In genomic region chr13:112754871-112755270, GRCm38 (mm10) we compare ENCODE assay signal across 8 mouse cellular contexts. TPM values are rescaled to one million over a fixed set of nuclear protein-coding genes. Genes with fewer than 3 reads are reported as not detected.
DNase-seq lines count a peak whose midpoint lies in the region; ATAC-seq and TF ChIP-seq lines count a peak whose summit lies in the region.

No protein-coding gene starts in this region.

- H3K4me3 ChIP-seq in lung, embryonic 15.5 days = no peak overlapping the region
- no peak overlapping the region for H3K4me3 ChIP-seq in stomach, embryonic 14.5 days (ENCODE audit: low read depth, low read length)
- no peak overlapping the region for H3K4me3 ChIP-seq in left cerebral cortex, adult 2 months

- WGBS in lung, embryonic 15.5 days = 52% methylated on average over 4 of the region's 4 CpGs
- 45% methylated on average over 4 of the region's 4 CpGs for WGBS in stomach, embryonic 14.5 days

- H3K36me3 ChIP-seq in lung, embryonic 15.5 days = no peaks in the 10 kb centered on the region
- H3K36me3 ChIP-seq in stomach, embryonic 14.5 days (ENCODE audit: control insufficient read depth, insufficient read depth, low read length) = no peaks in the 10 kb centered on the region

- no peak for DNase-seq in frontal cortex, adult 2 months (ENCODE audit: extremely low spot score in 1 of 2, low spot score in 1 of 2)
- DNase-seq in lung, postnatal 25 days (ENCODE audit: low spot score) = no peak
- peak; percentile 59 for DNase-seq in forelimb bud, embryonic 11.5 days (ENCODE audit: low read depth, low spot score)
- DNase-seq in left cerebral cortex, adult 2 months (ENCODE audit: extremely low spot score in 1 of 2, low spot score in 2 of 2) = no peak

- H3K4me2 ChIP-seq in lung, embryonic 15.5 days = no peak overlapping the region
- no peak overlapping the region for H3K4me2 ChIP-seq in stomach, embryonic 14.5 days (replicated peaks; ENCODE audit: low read depth, low read length)

- no peaks in the 10 kb centered on the region for H3K27me3 ChIP-seq in lung, embryonic 15.5 days
- no peaks in the 10 kb centered on the region for H3K27me3 ChIP-seq in stomach, embryonic 14.5 days (ENCODE audit: control insufficient read depth, insufficient read depth, low read length)

- intact Hi-C loops in left cerebral cortex, adult 2 months (cut with DNase I) = no loop called here

- no peaks in the 10 kb centered on the region for H3K9me3 ChIP-seq in lung, embryonic 15.5 days
- H3K9me3 ChIP-seq in stomach, embryonic 14.5 days (ENCODE audit: control insufficient read depth, low read depth, low read length) = no peaks in the 10 kb centered on the region

- no peak for TF ChIP-seq CTCF in left cerebral cortex, adult 2 months (IDR thresholded peaks at IDR 0.05)

- H3K9ac ChIP-seq in lung, embryonic 15.5 days = no peak overlapping the region
- no peak overlapping the region for H3K9ac ChIP-seq in stomach, embryonic 14.5 days (replicated peaks; ENCODE audit: low read depth, low read length)

- peak; percentile 29; the same call in 1 of the 2 replicates for ATAC-seq in frontal cortex, adult (ENCODE audit: low TSS enrichment)
- no peak for ATAC-seq in lung, embryonic 15.5 days (ENCODE audit: borderline replicate concordance, extremely low read depth, low FRiP score, low TSS enrichment)
- no peak for ATAC-seq in stomach, embryonic 14.5 days (ENCODE audit: insufficient number of reproducible peaks, insufficient read depth, low FRiP score, low read depth)
- no peak for ATAC-seq in megakaryocyte progenitor cell, adult 5-6 weeks (replicated peaks; ENCODE audit: poor library complexity)

- peak overlapping the region; percentile 85 for H3K27ac ChIP-seq in lung, embryonic 15.5 days
- H3K27ac ChIP-seq in stomach, embryonic 14.5 days (ENCODE audit: low read length) = peak overlapping the region; percentile 76
- H3K27ac ChIP-seq in left cerebral cortex, adult 2 months = no peak overlapping the region

- peaks cover 38% of the 10 kb centered on the region for H3K4me1 ChIP-seq in lung, embryonic 15.5 days
- H3K4me1 ChIP-seq in stomach, embryonic 14.5 days (ENCODE audit: control insufficient read depth, insufficient read depth, low read length) = peaks cover 55% of the 10 kb centered on the region

RNA-seq across cellular contexts. Expression of gene Plpp1, which starts 45.7 kb away (rescaled TPM):
- polyA plus RNA-seq in frontal cortex, adult 2 months (2012; rRNA removed) = 27.1 and 29.7 TPM in 2 replicates
- polyA plus RNA-seq in lung, embryonic 15.5 days (2015; fragmentation: Nextera tagmentation; extraction: Ambion mirVana) = 76.5 TPM in 2 replicates
- polyA plus RNA-seq in stomach, embryonic 14.5 days (2014; fragmentation: Nextera tagmentation; extraction: Ambion mirVana) = 97.1 and 98.9 TPM in 2 replicates
- 1.2 and 1.6 TPM in 2 replicates for total RNA-seq in megakaryocyte progenitor cell, adult 5-6 weeks (2015)
- total RNA-seq in megakaryocyte progenitor cell, adult 5-6 weeks (2017) = 1.0 and 2.7 TPM in 2 replicates
- 10 to 100 TPM; 26.8 to 27.4 TPM for total RNA-seq in left cerebral cortex, adult 2 months (2021)
